Mouse (Mus musculus) spleen, embryonic (tissue): ENCODE measurements around the gene Chm.
"Not testable (repeated sequence)": the region's sequence is repeated elsewhere in the genome, so short reads cannot be mapped to it uniquely, and the experiment has no call there.

Source experiments
- CTCF ChIA-PET: fragments of 350-600 bp; sonication (Branson Sonifier 250); formaldehyde crosslinking; loops from one replicate; lab custom pipeline; 2022; lab: Charles Lee

Gene Chm

GRCm38 (mm10) chrX:113185230-113185985, at the start of gene Chm:
Gene Chm (minus strand): TSS chrX:113185517.
- CTCF ChIA-PET, result no interaction called here

DNA sequence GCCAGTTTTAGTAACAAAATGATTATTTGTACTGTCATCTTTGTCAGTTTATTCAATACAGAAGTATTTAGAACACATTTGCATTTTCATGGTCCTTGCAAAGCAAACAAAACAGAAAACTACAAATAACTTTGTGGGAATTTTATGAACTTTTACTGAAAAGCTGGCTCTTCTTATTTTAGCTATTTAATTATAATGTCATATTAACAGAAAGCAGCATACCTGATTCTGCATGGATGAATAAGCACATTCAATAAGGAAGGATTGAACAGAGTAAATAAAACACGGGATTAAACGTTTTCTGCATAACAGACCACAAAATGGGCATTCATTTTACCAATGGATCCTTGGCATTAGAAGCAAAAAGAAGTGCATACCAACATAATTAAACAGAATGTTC, 8.6 kb upstream of the Chm start:
- CTCF ChIA-PET, result no interaction called here

DNA sequence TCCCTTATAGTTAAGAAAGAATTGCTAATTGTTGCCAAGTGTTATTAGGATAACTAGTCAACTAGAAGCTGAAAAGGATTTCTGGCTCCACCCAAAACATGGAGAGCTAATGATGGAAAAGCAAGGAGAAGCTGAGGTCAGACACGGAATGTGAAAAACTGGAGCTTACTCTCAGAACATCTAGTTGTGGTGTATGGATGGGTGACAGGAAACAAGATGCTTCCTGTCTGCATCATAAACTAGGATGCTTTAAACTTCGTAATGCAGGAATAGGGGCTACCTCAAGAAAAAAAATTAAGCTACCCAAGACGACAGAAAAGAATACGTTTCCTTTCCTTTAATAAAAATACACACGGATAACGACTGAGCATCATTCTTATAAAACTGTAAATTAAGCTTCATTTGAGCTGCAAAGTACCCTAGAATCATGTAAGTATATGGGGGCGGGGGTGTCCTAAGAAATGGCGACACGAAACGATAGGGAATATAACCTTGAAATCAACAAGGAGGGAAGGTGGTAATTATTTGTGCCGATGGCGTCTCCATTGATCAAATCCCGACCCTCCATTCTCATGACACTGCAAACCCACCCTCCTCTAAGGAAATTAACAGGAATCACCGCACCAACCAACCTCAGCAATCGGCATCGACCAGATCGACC, 618 bp downstream of the Chm start:
- CTCF ChIA-PET, result no interaction called here

DNA sequence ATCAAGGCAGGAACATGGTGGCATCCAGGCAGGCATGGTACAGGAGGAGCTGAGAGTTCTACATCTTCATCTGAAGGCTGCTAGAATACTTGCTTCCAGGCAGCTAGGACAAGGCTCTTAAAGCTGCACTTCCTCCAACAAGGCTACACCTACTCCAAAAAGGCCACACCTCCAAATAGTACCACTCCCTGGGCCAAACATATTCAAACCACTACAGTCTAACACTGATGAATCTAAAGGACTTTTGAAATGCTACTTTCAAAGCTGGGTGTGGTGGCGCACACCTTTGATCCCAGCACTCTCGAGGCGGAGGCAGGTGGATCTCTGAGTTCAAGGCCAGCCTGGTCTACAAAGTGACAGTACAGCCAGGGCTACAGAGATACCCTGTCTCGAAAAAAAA, 4.5 kb downstream of the Chm start:
- CTCF ChIA-PET, result not testable (repeated sequence)

- CTCF ChIA-PET, result no interaction called here
These were observed 12.6 kb downstream of the Chm start for GRCm38 (mm10) chrX:113172766-113173165.

- CTCF ChIA-PET, result no interaction called here
These were observed 13.0 kb downstream of the Chm start for GRCm38 (mm10) chrX:113172271-113172670.

- CTCF ChIA-PET, result no interaction called here
These were observed 25.0 kb downstream of the Chm start for GRCm38 (mm10) chrX:113160268-113160860.

- CTCF ChIA-PET, result interaction anchor here (0.6 kb wide), 1 partner anchor 53 kb away, joined by 3 read pairs; no protein-coding TSS in a partner anchor
These were observed 101.1 kb downstream of the Chm start for GRCm38 (mm10) chrX:113084171-113084570.

DNA sequence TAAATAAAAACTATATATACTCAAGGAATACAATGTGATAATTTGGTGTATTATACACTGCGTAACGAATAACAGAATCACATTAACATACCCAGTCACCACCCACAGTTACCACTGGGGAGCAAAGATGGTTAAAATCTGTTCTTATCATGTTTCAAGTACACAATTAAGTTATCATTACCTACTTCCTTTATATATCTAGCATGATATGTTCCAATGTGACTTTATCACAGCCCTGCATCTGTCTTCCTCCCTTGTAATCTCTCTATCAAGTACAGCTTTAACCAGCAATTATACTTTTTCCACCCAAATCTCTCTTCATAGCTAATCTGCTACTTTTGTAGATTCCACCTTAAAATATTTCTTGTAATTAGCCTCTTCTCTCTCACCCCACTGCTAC, 109.3 kb downstream of the Chm start:
- CTCF ChIA-PET, result no interaction called here

- CTCF ChIA-PET, result no interaction called here
These were observed 110.5 kb downstream of the Chm start for GRCm38 (mm10) chrX:113074823-113075222.

DNA sequence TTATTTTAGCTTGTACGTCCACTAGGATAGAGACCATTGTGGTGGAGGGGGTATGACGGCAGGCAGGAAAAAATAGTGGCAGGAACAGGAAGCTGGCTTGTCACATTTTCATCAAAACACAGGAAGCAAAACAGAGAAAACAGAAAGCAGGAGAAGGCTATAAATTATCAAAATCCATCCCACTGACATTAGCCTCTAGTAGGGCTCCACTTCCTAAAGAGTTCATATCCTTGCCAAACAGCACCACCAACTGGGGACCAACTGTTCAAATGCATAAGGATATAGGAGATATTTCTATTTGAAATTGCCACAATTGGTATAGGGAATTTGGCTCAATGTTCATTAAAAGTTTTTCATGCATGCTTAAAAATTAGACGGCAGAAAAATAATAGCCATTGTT, 181.7 kb downstream of the Chm start:
- CTCF ChIA-PET, result no interaction called here

DNA sequence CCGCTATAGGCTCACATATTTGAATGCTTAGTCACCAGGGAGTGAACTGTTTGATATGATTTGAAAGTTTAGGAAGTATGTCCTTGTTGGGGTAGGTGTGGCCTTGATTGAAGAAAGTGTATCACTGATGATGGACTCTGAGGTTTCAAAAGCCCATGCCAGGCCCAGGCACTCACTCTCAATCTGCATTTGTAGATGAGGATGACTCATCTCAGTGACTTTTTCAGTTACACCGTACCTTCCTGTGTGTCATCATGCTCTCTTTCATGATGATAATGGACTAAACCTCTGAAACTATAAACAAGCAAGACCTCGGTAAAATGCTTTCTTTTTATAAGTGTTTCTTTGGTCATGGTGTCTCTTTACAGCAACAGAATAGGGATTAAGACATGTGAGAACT, 183.1 kb downstream of the Chm start:
- CTCF ChIA-PET, result no interaction called here
